Mouse (Mus musculus) C2C12 (cell line): ENCODE results near the gene Wwox.

Source experiments
- CEBPB ChIP-seq: IDR thresholded peaks from one replicate; pipeline ENCODE4 v1.6.1; 2011; ENCODE audit warnings: low read depth, mild to moderate bottlenecking, control low read depth, moderate library complexity
- CTCF ChIP-seq: IDR thresholded peaks from one replicate; pipeline ENCODE4 v1.5.1; 2011; ENCODE audit not compliant: control insufficient read depth, insufficient read depth, insufficient read length
- FOSL1 ChIP-seq: IDR thresholded peaks from one replicate; pipeline ENCODE4 v1.8.0; 2011; ENCODE audit warnings: mild to moderate bottlenecking, low read length; ENCODE audit not compliant: poor library complexity, insufficient read depth, severe bottlenecking
- MAX ChIP-seq: IDR thresholded peaks from one replicate; pipeline ENCODE4 v1.6.1; 2011; ENCODE audit warnings: mild to moderate bottlenecking, control low read depth
- MYOD1 ChIP-seq: IDR thresholded peaks from one replicate; pipeline ENCODE4 v1.6.1; 2011; ENCODE audit warnings: low read depth; ENCODE audit not compliant: control insufficient read depth, insufficient read length
- MYOG ChIP-seq: IDR thresholded peaks from one replicate; pipeline ENCODE4 v1.6.1; 2011; ENCODE audit not compliant: control insufficient read depth, insufficient read length; ENCODE audit errors: extremely low read depth
- USF1 ChIP-seq: IDR thresholded peaks from one replicate; pipeline ENCODE4 v1.6.1; 2011; ENCODE audit warnings: low read depth, mild to moderate bottlenecking, control low read depth, moderate library complexity

DNA sequence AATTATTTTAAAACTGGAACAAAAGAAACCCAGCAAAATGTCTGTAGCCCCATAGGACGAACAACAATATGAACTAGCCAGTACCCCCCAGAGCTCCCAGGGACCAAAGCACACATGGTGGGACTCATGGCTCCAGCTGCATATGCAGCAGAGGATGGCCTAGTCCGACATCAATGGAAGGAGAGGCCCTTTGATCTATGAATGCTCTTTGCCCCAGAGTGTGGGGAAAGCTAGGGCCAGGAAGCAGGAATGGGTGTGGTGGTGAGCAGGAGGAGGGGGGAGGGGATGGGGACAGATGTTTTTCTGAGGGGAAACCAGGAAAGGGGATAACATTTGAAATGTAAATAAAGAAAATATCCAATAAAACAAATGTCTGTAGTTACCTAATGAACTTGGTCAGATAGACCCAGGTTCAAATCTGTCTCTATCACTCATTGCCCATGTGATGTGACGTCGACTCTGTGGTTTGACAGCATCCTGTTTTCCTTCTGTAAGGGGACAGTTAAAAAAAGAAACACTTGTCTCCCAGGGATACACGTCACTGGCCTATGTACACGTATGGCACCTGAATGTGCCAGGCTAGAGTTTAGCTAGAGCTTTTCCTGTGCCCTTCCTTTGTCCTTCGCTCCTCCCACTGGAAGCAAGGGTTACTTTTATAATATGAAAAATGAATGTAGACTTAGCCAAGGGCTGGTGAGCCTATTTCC, 362.1 kb downstream of the Wwox start:
- TF ChIP-seq USF1 (no peak), CTCF (no peak), FOSL1 (no peak), MYOD1 (no peak), MYOG (no peak), MAX (no peak), CEBPB (no peak)
